Mouse (Mus musculus) c-Kit-positive CD71-positive TER-119-positive erythroid progenitor cells, embryonic 14.5 days (primary cell): Measurements from ENCODE around the gene Pimreg.

Source experiments
- DNase-seq: peaks from one replicate; pipeline ENCODE4 v3.0.0-alpha.2; 2013; ENCODE audit warnings: low spot score

Gene Pimreg

DNA sequence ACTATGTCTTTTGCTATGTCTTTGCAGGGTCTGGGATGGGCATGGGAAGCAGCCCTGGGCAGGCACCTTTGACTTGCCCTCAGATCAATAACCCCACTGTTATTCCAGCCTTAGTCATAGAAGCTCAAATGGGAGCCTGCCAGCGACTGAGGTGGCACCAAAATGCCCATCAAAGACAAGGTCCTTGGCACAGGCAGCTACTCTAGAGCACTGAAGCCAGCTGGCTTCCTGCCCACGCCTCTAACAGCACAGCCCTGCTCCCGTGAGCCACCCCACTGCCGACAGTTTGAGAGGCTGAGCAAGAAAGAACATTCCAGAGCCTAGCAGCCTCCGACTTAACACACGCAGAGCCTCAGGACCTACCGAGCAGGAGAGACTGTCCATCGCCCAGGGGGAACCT is 23.3 kb downstream of the Pimreg start:
- DNase-seq = no peak

DNA sequence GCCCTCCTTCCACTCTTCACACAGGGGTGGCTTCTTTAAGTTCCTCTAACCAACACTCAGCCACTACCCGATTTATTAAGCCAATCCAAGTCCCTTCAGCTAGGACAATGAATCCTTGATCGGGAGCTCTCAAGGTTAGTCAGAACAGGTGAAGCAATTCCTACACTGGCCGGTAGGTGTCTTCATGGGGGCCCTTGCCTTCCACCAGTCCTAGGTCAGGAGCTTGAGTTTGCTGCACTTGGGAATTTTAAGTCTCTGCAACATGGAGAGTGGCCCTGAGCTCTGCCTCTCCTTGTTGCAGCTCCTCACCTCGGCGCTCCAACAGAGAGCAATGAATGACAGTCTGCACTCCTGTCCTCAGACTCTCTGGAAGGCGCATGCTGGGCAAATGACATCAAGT is 24.5 kb downstream of the Pimreg start:
- DNase-seq = no peak

DNA sequence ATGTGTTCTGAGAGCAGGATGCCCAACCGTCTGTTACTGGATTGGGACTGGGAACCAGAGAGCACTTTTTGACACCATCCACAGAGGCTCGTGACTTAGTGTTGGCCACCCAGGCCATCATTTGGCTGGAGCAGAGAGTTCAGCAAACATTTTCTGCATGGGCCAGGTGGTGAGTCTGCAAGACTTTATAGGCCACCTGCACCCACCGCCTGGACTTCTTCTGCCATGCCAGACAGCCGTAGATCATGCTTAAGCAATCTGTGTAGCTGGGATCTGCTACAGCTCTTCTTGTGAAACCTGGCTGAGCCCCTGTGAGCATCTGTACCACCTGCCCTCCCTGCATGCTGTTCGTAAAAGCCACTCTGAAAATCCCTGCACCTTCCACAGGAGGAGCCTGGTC is 25.5 kb downstream of the Pimreg start:
- no peak for DNase-seq

DNA sequence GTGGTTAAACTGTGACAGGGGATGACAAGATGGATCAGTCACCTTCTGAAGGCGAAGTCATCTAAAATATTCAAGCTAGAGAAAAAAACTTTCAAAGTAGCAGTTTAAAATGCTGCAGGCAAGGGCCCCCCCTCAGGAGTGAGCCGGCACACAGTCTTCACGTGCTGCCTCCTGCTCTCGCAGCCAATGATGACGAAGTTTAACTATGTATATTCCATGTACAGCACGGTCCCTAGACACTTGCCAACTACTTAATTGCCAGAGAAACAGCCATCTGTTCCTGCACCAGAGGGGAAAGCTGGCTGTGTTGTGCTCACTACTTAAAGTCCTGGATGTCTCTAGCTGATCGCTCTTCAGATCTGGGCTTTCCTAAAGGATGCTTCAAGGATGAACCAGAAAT is 26.2 kb downstream of the Pimreg start:
- DNase-seq = no peak

DNA sequence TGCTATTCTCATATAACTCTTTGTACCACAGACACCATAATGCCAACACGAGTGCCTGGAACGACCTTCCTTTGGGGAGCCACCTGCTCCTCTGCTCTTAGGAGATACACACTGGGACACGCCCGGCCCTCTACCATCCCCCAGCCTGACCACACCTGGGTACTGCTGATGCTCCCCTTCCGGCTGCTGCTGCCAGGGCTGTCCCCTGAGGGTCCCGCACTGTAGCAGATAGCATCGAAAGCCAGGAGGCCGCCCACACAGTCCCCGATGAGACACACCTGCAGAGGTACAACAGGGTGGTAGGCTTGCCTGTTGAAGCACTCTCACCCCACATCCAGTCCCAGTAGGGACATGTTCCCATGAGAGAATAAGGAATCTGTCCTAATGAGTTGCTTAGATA is 28.9 kb downstream of the Pimreg start:
- DNase-seq = no peak

DNA sequence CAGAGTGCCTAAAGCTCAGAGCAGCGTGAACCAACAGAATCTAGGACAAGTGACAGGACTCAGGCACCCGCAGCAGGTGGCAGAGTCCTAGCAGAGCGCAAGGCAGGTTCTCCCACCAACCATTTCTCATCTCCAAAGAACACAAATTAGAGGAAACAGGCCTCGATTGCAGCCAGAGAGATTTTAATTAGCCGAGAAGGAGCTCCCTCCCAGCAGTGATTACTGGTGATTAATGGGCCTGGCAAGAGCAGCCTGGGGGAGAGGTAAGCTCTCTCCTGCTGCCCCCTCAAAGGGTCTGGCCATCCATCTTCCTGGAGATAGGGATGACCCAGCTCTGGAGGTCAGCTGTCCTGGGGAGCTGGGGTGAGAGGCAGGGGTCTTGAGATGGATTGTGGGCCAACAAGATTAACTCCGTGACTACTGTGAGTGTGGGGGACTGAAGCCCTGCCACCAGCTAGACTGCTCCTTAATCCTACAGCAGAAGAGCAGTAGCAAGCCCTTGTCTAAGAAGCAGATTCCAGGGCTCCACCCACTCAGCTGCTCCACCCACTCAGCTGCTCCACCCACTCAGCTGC is 30.6 kb downstream of the Pimreg start:
- no peak for DNase-seq

DNA sequence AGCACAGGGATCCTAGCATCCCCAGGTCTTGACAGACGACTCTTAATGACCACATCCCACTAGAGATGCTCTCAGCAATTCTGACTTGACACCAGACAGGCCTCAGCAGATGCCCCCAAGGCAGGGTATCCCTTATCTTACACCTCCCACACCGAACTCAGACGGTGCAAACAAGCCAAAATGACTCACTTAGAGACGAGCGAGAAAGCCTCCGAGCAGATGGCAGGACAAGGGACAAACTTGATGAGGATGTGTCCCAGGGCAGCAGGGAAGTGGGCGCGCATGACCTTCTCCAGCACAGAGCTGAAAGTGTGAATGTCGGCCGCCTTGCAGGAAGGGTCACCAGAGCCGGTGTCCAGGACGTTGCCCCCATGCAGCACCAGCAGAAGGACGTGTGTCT is 32.4 kb downstream of the Pimreg start:
- no peak for DNase-seq

DNA sequence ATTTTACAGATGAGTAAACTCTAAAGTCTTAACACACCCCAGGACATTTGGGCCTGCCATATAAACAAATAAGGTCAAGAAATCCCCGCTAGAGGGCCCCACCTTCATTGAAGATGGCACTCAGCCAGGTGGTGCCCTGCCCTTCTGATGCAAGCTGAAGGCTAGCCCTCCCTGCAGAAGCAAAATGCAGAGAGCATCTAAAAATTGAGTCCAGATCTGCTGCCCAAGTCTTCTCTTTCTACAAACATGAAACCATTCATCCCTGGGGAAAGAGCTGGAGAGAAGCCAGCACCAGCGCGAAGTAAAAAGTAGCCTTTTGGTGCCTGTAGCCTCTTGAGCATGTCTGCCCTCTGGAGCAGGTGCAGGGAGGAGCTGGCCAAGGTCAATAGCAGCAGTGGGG is 36.2 kb downstream of the Pimreg start:
- no peak for DNase-seq

DNA sequence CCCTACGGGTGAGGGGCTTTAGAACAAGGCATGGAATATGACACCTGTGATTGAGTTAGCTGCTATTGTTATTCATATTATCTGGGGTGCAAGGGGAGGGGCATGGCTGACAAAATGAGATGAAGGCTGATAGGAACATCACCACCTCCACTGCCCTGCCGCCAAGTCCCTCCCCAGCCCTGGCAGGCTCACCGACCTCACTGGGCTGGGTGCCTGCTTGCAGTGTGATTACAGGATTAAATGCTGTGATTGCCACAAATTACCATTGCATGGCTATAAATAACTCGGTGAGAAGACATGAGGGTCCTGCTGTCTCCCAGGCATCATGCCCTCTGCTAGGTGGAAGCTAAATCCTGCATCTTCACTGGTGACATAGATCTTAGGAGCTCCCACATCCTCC is 36.8 kb downstream of the Pimreg start:
- no peak for DNase-seq

DNA sequence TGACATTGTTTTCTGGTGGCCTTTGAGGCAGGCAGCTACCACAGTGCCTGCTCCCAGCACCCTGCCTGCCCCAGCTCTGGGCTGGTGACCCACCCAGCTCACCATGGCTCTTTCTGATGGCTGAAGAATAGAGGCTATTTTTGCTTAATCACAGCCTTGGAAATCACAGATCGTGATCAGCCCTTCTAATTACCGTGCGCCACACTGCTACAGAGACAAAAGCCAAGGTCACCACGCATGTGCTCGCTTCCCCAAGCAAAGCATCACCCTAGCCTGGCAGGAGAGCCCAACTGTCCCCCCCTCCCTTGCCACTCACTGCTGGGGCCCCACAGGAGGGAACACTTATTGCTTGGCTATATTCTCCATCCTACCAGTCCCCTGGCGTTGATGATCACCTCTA is 38.6 kb downstream of the Pimreg start:
- DNase-seq = no peak

DNA sequence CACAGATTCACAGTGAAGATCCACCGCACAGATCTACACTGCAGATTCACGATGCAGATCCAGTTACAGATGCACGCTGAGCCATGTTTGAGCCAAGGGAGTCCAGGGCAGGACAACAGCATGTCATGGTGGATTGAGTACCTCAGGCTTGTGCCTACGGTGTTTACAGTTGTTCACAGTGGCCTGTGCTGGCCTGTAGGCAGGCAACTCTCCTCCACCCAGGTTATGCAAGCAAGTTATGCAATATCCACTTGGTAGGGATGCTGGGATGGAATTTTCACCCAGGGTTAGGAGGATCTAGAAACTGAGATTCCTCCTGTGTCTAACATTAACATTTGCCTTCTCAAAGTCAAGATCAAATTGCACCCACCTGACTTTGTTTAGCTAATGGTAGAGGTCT is 40.8 kb downstream of the Pimreg start:
- no peak for DNase-seq

DNA sequence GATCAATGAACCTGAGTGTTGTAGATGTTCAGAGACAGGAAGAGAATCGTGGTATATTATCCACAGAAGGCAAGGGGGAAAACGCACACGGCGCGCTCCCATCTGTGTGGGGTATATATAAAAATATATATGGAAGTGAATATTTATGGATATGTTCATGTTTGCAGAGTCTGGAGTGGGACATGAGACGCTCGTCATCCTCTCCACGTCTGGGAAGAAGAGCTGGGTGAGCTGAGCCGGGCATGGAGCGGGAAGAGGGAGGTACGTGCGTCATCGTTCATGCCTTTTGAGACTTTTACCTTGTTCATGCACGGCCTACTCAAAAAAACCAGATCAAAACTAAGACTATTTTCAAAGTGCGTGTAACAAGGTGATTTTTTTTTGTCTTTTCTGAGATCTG is 42.5 kb downstream of the Pimreg start:
- no peak for DNase-seq

DNA sequence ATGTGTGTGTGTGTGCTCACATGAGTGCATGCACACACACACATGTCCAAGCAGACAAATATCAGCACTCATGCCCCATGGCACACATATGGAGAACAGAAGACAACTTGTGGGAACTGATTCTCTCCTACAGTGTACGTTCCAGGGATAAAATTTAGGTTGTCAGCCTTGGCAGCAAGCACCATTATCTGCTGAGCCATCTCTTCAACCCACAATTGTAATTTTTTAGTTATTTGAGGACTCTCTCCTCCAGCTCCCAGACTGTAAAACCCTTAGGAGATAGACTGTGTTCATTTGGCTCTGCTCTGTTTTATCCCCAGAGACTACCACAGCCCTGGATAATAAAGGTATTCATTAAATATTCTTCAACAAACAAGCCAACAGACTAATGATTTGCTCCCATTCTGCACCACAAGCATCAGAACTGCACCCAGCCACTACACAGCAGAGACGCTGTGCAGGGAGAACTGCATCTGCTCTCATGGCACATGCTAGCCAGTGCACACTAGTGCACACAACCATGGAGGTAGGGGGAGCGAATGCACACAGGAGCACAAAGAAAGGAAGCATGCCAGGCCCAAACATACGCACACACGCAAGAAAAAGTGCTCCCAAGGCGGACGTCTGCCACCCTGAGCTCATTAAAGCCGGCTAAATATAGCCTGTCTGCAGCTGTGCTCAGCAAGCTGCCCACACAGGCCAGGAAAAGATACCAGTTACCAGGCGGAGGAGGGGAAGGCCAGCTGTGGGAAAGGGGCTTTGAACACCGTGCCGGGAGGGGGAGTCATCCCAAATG is 44.6 kb downstream of the Pimreg start:
- no peak for DNase-seq

DNA sequence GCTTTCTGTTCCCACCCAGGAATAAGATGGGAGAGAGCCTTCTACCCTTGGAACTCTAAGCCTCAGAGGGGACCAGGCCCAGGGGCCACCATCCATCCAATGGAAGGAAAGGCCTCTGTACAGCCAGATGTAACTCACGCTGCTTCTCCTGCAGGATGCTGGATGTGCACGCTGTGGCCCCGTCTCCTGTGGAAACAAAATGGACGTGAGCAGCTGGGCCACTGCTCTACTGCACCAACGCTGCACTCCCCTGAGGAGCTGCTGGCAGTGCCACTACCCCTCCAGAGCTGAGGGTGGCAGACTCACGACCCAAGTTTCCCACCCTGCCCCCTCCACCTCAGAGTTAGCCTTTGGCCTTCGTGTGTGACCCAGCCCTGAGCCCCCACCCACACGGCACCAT is 50.6 kb downstream of the Pimreg start:
- no peak for DNase-seq

DNA sequence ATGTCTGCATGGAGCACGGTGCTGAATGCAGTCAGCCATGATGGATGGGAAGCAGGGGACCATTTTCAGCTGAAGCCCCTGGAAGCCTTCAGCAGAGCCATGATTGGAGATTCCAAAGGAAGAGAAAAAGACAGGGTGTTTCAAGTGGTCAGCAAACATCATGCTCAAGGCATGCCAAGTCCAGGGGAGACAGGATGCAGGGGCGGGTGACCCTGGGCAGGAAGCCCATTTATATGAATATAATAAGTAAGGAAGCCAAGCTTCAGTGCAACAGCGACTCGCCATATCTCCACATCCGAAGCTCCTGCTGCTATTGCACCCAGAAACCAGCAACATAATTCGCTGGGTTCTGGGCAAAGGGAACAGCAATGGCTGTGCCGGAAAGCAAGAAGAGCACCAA is 52.6 kb downstream of the Pimreg start:
- no peak for DNase-seq

DNA sequence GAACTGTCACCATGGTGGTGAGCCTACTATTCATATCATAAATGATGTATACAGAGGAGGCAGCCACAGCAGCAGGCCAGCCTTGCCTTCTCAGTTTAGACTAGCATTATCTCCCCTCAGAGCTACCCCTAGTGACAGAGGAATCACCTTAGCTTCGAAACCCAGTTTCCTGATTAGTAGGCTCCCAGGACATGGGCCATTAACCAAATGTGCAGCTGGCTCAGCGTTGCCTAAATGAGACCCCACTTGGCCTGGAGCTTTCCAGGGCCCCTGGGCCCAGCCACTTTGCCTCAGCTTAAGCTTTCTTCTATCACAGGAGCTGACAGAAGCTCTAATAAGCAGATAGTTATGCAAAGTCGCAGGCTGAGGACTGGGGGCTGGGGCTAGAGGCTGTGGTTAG is 54.2 kb downstream of the Pimreg start:
- no peak for DNase-seq
